Mouse (Mus musculus): ENCODE data around the gene Arid2. TPM values are rescaled to one million over a fixed set of nuclear protein-coding genes. Genes with fewer than 3 reads are reported as not detected.

Gene Arid2
- total RNA-seq, 2 experiments from 2014 or later: 81.3 to 94.4 TPM

DNA sequence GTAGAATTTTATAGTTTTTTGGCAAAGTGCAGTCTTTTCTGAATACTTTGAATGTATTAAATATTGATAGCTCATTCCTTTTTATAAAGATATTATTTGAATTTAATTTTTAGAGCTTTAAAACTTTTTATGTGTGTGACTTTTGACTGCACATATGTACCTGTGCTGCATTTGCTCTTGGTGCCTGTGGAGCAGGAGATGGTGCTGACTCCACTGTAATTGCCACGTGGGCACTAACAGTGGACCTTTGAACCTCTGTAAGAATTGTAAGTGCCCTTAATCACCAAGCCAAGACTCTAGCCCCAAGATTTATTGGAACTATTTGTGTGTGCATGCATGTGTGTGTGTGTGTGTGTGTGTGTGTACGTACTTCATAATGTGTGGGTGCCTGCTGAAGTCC lies 53.6 kb downstream of the Arid2 start:
- ATAC-seq (replicated peaks; ENCODE audit: low FRiP score, poor library complexity, severe bottlenecking): no peak

DNA sequence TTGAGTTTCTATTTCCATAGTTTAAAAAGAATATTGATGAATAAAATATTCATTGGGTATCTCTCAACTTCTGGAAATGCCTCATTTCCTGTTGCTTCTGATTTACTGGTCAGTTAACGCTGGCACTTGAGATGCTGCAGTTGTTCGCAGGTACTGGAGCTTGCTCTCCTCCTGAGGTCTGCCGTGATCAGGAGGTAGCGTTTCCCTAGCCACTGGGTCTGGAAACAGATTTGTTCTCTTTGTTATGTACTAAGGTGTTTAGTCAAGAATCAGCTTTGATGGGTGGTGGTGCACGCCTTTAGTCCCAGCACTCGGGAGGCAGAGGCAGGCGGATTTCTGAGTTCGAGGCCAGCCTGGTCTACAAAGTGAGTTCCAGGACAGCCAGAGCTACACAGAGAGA lies 54.8 kb downstream of the Arid2 start:
- ATAC-seq (replicated peaks; ENCODE audit: low FRiP score, poor library complexity, severe bottlenecking): no peak

DNA sequence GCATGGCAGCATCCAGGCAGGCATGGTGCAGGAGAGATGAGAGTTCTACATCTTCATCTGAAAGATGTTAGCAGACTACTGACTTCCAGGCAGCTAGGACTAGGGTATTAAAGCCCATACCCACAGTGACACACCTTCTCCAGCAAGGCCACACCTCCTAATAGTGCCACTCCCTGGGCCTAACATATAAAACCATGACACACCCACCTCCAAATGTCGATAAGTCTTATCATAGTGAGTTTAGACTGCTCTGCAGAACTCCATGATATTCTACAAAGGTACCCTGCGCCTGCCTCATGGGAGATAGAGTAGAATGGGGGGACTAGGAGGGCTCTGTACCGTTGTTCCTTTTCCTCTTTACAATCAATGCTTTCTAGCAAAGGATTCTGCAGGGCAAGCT lies 55.6 kb downstream of the Arid2 start:
- ATAC-seq (replicated peaks; ENCODE audit: low FRiP score, poor library complexity, severe bottlenecking): peak; percentile 84

DNA sequence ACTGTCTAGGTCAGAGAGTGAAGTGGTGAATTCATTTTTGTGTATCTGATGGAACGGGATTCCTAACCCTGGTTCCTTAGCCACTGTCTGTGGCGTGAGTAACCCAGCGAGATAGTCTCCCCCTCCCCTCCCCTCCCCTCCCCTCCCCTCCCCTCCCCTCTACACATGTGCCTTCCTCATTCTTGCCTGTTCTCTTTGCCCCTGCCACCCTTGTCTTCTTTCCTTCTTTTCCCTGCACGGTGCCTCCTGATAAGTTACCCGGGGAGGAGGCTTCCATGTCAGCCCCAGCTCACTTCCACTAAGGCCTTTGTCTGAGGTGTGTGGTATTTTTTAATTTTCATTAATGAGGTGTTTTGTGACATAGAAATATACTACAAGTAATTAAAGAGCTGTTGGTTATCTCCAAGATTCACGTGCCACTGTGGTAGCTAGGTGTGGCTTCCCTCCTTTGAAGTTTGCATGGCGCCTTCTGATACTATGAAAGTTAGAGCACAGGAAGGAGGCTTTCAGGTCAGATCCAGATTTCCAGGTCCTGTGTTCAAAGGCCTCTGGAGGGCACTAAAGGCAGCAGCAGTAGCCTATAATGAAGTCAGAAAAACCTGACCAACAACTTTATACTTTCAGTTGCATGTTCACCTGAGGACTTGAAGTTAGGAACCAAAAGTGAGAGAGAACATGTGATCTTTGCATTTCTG lies 57.4 kb downstream of the Arid2 start:
- peak; percentile 91 for ATAC-seq (replicated peaks; ENCODE audit: low FRiP score, poor library complexity, severe bottlenecking)

DNA sequence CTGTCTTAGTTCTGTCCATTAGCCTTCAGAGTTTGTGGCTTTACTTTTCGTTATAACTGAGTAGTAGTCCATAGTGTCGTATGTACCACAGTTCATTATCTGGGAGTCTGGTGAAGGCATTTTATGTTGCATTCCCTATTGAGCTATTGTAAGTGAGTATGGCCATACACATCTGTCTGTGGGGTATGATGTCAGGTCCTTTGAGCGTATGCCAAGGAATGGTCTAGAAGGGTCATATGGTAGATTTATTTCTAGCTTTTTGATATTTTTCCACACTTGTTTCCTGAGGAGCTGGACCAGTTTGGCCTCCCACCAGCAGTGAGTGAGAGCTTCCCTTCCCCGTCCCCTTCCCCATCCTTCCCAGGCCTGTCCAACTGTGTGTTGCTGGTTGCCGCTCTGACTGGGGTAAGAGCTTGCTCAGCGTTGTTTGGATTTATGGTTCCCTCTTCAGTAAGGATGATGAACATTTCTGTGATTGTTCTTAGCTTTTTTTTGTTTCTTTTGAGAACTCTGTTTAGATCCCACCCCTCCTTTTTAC lies 58.1 kb downstream of the Arid2 start:
- ATAC-seq (replicated peaks; ENCODE audit: low FRiP score, poor library complexity, severe bottlenecking): peak; percentile 13; the same call in 1 of the 2 replicates

DNA sequence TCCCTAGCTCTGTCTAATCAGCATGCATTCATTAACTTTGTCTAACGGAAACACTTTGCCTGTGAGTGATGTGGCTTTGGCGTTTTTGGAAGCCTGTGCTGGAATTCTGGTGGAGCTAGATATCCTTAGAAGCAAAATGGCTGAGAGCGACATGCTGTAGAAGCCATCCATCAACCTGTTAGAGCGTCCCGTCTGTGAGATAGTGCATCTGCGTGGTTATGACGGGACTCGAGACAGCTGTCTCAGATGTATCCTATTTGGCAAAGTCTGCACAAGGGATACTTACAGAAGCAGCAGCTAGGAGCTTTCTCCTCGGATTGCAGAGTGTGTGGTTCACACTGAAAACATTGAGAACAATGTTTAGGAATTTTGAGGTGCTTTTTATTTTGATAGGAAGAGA lies 64.1 kb downstream of the Arid2 start:
- ATAC-seq (replicated peaks; ENCODE audit: low FRiP score, poor library complexity, severe bottlenecking): no peak

DNA sequence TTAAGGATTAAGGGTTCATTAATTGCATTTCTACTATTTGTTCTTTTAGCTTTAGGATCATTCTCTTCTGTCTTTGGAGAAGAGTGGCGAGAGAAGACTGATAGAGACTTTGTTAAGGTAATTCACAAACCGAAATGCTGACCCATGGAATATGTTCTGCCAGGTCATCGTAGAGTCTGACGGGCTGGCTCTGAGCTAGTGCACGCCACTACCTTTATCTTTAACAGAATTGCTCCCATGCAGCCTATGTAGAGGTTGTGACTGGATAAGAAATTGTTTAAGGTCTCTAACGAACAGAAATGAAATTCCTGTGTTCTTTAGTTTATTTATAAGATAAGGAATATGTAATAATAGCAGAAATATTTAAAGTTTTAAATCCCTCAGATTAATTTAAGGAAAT lies 71.6 kb downstream of the Arid2 start:
- no peak for ATAC-seq (replicated peaks; ENCODE audit: low FRiP score, poor library complexity, severe bottlenecking)

DNA sequence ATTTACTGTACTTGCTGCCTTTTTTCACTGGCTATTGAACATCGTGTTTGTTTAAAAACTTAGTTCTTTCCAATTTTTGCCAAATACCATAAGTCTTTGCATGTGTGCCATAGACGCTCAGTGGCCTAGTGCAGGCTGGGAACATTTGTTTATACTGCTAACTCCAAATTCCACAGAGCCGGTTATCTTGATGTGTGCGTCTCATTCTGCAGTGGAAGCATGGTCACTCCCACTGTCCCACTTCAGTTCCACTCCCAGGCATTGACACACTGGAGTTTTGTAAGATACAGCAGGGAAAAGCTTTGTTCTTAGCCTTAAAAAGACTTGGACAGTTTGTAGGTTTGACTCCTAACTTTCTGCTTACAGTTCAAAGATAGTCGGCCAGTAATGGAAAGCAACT lies 73.3 kb downstream of the Arid2 start:
- ATAC-seq (replicated peaks; ENCODE audit: low FRiP score, poor library complexity, severe bottlenecking): no peak

DNA sequence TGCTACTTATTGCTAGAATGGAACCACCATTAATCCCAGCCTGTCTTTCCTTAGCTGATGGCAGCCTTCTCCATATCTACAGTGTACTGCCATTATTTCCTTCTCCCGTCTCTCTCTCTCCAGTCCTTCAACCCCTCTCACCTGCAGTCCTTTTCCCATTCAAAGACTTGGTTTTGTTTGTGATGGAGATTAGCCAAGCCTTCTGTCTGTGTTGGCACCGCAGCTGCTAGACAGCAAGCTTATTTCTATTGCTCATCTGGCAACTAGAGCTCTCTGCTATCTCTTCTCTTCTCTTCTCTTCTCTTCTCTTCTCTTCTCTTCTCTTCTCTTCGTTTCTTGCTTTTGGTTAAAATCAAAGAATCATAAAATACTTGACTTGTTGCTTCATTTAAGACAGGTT lies 78.0 kb downstream of the Arid2 start:
- no peak for ATAC-seq (replicated peaks; ENCODE audit: low FRiP score, poor library complexity, severe bottlenecking)

DNA sequence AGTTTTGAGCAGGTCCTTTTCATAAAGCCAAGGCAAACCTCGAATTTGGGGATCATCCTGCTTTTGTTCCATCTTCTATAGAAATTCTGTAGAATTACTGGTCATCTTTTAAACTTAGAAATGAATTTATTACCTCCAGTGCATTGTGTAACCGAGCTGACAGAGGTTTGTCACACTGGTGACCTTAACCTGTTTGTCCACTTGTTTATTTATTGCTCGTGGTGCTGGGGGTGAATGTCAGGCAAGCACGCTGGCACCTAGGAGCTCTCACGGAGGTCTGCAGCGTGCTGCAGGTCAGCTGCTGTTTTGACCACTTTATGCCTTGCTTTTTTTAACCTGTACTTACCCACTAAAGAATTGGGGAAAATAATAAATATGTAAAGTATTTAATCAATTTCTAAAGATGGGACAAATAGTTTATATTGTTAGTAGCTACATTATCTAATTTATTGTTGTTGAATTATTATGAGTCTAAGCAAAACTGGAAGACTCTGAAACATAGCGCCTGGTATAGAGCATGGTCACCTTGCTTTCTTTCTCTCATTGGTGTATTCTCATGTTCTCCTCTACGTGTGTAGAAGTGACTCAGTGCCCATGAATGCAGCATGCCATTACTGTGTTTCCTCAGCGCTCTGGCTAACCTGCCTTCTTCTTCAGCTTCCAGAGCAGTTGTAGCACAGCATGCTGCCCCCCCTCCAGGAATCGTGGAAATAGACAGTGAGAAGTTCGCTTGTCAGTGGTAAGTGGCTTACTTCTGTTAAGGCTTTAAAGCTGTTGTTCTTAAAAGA lies 79.1 kb downstream of the Arid2 start:
- no peak for ATAC-seq (replicated peaks; ENCODE audit: low FRiP score, poor library complexity, severe bottlenecking)

DNA sequence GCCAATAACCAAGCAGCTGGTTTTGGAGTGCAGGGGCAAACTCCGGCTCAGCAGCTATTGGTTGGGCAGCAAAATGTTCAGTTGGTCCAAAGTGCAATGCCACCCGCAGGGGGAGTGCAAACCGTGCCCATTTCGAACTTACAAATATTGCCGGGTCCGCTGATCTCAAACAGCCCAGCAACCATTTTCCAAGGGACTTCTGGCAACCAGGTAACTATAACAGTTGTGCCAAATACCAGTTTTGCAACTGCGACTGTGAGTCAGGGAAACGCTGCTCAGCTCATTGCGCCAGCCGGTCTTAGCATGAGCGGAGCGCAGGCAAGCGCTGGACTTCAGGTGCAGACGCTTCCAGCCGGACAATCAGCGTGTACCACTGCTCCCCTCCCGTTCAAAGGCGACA lies 84.0 kb downstream of the Arid2 start:
- no peak for ATAC-seq (replicated peaks; ENCODE audit: low FRiP score, poor library complexity, severe bottlenecking)

DNA sequence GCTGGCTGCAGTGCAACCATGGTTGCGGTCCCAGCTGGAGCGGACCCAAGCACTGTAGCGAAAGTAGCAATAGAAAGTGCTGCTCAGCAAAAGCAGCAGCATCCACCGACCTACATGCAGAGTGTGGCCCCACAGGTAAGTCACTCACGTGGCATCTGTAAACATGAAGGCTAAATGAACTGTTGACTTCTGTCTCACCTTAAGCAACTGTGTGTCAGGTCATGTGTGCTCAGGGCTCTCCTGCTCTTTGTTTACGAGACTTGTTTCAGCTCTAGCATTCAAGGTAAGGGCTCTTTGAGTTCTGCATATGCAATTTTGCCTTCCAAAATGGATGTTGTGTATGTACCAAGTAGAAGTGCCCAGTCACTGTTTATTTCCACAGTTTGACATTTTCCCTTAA lies 85.3 kb downstream of the Arid2 start:
- ATAC-seq (replicated peaks; ENCODE audit: low FRiP score, poor library complexity, severe bottlenecking): no peak

DNA sequence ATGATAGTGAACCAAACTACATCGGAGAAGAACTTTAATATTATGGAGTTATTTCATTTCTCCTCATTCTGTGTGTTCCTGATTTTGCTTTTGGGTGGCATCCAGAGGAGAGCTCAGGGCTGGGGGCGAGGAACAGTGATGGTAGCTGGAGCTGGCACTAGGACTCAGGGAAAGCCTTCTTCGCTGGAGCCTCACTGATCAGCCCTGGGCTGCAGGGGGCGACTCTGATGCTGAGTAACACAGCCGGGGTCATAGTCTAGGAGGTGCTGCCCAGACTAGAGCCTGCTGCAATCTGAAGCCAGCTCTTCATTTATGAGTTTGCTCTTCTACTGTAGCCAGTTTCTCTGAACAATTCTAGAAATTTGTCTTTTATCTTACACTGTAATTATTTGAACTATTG lies 85.8 kb downstream of the Arid2 start:
- no peak for ATAC-seq (replicated peaks; ENCODE audit: low FRiP score, poor library complexity, severe bottlenecking)

DNA sequence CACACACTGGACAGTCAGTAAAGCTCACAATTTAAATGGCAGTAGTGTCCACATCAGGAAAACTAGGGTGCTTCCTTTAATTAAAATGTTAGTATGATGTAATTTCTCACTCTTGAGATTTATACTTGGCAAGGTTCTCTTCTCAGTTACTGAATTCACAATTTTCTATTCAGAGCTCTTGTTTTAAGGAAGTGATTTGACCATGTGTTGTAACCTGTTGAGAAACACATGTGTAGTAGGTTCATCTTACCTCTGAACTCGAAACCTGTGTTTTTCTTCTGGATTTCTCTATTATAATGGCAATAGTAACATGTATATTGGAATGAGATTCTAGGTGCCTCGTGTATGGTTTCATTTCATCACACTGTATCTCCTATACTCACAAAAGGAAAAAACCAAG lies 88.9 kb downstream of the Arid2 start:
- ATAC-seq (replicated peaks; ENCODE audit: low FRiP score, poor library complexity, severe bottlenecking): no peak

DNA sequence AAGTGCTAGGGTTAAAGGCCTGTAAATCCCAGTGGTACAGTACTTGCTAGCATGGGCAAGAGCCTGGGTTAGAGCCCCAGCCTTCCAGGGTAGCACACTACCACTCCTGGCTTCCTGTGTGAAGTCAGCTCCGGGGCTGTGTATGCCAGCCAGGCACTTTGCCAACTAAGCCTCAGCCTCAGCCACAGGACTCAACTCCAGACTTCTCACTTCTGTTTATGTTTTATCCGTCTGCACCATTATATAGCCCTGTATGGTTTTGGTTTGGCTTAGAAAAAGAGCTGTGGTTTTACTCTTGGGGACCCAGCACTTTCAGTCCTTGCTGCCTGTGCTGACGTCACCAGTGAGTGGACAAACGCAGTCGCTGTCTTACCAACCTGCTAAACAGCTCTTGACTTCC lies 89.9 kb downstream of the Arid2 start:
- no peak for ATAC-seq (replicated peaks; ENCODE audit: low FRiP score, poor library complexity, severe bottlenecking)

DNA sequence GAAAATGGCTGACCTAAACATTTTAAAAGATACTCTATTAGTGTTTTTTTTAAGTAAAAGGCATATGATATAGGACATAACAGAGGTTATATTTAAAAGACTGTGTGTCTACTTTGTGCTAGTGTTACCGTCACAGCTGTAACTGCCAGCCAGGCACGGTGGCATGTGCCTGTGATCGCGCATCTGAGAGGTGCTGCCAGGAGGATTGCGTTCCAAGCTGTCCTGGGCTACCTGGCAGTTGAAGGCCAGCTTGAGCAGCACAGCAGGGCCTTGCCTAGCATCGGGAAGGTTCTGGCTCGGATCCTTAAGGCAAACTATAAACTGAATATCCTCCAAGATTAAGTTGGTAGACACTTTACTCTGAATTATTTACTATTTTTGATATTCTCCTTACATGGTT lies 90.4 kb downstream of the Arid2 start:
- no peak for ATAC-seq (replicated peaks; ENCODE audit: low FRiP score, poor library complexity, severe bottlenecking)

DNA sequence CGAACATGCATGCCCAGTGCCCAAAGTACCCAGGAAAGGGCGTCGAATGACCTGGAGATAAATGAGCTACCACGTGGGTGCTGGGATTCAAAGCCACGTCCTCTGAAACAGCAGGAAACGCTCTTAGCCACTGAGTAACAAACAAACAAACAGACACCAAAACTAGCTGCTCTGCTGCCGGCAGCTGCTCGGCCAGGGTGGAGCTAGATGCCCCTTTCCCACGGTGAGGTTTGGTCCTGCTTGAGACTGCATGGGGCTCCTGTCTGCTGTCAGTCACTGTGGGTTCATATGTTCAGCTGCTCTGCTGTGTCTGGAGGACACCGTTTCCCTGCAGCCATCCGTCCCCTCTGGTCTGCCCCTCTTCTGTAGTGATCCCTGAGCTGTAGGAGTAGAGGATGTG lies 94.9 kb downstream of the Arid2 start:
- ATAC-seq (replicated peaks; ENCODE audit: low FRiP score, poor library complexity, severe bottlenecking): no peak

DNA sequence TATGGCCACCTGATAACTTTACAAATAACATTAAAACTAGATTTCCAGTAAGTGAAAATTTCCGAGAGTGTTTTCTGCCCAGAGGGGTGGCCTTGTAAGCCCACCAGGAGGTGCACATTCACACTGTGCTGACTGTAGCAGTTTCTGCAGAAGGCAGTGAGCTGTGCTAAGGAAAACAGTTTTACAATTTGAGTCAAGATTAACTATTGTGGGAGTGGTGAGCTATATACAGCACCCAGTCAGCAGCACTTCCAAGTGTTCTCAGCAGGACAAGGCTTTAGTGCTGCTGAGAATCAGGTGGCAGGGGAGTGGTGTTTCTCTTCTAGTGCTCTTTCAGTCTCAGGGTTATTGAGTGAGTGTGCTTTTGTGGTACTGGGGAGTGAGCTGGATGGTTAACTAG lies 101.2 kb downstream of the Arid2 start:
- no peak for ATAC-seq (replicated peaks; ENCODE audit: low FRiP score, poor library complexity, severe bottlenecking)

DNA sequence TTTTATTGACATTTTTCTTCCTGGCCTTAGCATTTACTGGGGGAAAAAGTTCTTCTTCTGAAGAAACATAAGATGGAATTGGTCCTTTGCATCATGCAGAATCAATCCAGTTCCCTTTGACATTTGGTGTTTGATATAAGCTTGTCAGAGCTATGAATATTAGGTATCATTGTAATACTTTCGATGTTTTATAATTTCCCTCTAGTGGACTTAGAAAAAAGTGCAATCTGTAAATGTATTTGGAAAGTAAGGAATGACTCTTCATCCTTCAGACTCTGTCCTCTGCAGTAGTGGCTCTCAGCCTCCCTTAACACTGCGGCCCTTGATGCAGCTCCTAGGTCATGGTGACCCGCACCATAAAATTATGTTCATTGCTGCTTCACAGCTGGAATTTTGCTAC lies 105.6 kb downstream of the Arid2 start:
- no peak for ATAC-seq (replicated peaks; ENCODE audit: low FRiP score, poor library complexity, severe bottlenecking)

DNA sequence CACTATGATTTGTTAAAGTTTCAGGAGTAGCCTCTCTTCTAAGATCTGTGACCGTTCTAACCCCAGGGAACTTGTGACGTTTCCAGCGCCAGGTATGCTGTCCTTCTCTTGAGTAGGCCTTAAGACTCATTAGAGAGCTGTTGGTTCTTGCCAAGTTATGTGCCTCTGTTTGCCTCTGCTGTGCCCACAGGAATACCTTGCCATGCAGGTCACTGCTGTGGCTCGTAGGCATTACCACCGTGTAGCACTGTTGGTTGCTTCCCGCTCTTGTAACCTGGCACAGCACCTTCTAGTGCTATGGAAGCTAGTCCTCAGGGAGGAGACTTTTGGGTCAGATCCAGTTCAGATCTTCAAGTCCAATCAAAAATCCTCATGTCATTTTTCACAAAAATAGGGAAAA lies 107.8 kb downstream of the Arid2 start:
- no peak for ATAC-seq (replicated peaks; ENCODE audit: low FRiP score, poor library complexity, severe bottlenecking)

DNA sequence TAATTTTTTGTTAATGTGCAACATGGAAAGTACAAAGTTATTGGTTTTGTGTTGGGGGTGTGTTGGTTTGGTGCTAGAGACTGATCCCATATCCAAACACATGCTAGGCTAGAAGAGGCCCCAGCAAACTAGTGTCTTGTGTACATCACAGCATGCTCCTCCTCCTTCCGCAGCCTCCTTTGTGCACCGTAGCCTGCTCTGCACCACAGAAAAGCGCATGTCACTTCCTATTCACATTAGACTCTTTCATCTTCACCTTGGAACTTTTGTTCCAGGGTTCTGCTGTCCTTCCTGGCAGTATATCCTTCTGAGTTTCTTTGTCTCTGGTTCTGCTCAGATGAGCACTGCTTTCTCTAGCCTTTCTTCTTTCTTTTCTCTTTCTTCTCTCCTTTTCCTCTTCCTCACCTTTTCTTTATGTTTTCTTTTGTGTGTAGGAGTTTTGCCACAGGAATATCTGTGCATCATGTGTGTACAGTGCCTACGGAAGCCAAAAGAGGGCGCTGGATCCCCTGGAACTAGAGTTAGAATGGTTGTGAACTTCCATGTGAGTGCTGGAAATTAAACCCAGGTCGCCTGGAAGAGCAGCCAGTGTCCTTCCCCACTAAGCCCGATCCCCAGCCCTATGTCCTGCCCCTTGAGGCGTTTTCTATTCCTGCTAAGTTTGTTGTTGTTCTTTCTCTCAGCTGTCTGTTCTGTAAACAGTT lies 109.5 kb downstream of the Arid2 start:
- no peak for ATAC-seq (replicated peaks; ENCODE audit: low FRiP score, poor library complexity, severe bottlenecking)

Data from erythroid progenitor cell, adult 5-6 weeks (primary cell).